Mouse (Mus musculus) adrenal gland (tissue): Measurements from ENCODE around the gene Slc24a2.

ENCODE experiments used
- intact Hi-C: fragments of 180-260 bp; cut with DNase I; formaldehyde crosslinking; loops from one replicate; pipeline ENCODE4 v1.15.1; 2025

Slc24a2 gene

GRCm38 (mm10) chr4:86957576-86958411 lies 272.5 kb downstream of the Slc24a2 start:
- intact Hi-C loops: loop anchor here (10.0 kb wide), 1 partner anchor 407 kb away; no protein-coding TSS in a partner anchor

- intact Hi-C loops: loop anchor here (10.0 kb wide), 1 partner anchor 409 kb away; no protein-coding TSS in a partner anchor
Observed at GRCm38 (mm10) chr4:86955448-86955847, 274.8 kb downstream of the Slc24a2 start.

GRCm38 (mm10) chr4:86953519-86953918 lies 276.8 kb downstream of the Slc24a2 start:
- intact Hi-C loops: loop anchor here (10.0 kb wide), 1 partner anchor 411 kb away; no protein-coding TSS in a partner anchor

GRCm38 (mm10) chr4:86948794-86949193 lies 281.5 kb downstream of the Slc24a2 start:
- intact Hi-C loops: no loop called here

GRCm38 (mm10) chr4:86943296-86943695 lies 287.0 kb downstream of the Slc24a2 start:
- intact Hi-C loops: no loop called here

- intact Hi-C loops: no loop called here
Observed at GRCm38 (mm10) chr4:86942656-86943055, 287.6 kb downstream of the Slc24a2 start.

GRCm38 (mm10) chr4:86936706-86937105 lies 293.6 kb downstream of the Slc24a2 start:
- intact Hi-C loops: no loop called here

GRCm38 (mm10) chr4:86936217-86936616 lies 294.1 kb downstream of the Slc24a2 start:
- intact Hi-C loops: no loop called here
